ENCODE assay signal across 8 mouse cellular contexts in the genomic region with DNA sequence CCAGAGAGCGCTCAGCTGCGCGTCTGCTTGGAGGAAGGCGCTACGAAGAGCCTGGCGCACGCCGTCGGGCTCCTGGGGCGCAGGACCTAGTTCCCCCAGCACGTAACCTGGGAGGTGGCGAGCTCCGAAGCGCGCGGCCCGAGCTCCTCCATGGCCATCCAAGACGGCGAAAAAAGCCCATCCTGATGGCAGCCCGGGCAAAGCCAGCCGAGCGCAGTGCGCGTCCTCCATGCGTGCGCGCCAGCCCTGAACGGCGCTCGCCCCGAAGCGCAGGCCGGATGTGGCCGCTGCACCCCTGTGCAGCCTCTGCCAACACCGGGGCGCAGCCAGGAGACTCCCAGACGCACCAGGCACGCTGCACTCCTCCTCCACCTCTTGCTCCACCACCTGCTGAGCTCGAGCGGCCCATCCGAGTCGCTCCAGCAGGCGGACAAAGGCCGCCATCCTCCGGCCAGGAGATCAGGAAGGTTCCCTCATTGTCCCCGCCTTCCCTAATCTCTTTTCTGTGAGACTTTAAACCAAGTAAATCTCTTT. TPM values are rescaled to one million over a fixed set of nuclear protein-coding genes. Genes with fewer than 3 reads are reported as not detected.
DNase-seq lines count a peak whose midpoint lies in the region; ATAC-seq lines count a peak whose summit lies in the region.

Gene Ppm1n, minus strand, starts transcription at position 484 of the 534 bp plus-strand sequence.

- under 1% methylated on average over 46 of the region's 46 CpGs for WGBS in heart, embryonic 15.5 days
- WGBS in intestine, embryonic 15.5 days: under 1% methylated on average over 46 of the region's 46 CpGs
- under 1% methylated on average over 44 of the region's 46 CpGs for WGBS in neural tube, embryonic 11.5 days

- H3K4me3 ChIP-seq in heart, embryonic 15.5 days: peak within 1 kb of the TSS; percentile 34
- H3K4me3 ChIP-seq in intestine, embryonic 15.5 days (replicated peaks): peak within 1 kb of the TSS; percentile 28
- H3K4me3 ChIP-seq in neural tube, embryonic 11.5 days (ENCODE audit: low read depth, low read length): peak within 1 kb of the TSS; percentile 29

- peaks cover 20% of the 10 kb centered on the region for H3K4me1 ChIP-seq in heart, embryonic 15.5 days (replicated peaks)
- H3K4me1 ChIP-seq in intestine, embryonic 15.5 days (replicated peaks): peaks cover 12% of the 10 kb centered on the region
- H3K4me1 ChIP-seq in neural tube, embryonic 11.5 days (ENCODE audit: control insufficient read depth, insufficient read depth, low read length): 0 out of 2 replicates have a peak, but pooled peaks cover 2% of the 10 kb centered on the region

- no peaks in the 10 kb centered on the region for H3K9me3 ChIP-seq in heart, embryonic 15.5 days (replicated peaks)
- no peaks in the 10 kb centered on the region for H3K9me3 ChIP-seq in intestine, embryonic 15.5 days
- no peaks in the 10 kb centered on the region for H3K9me3 ChIP-seq in neural tube, embryonic 11.5 days (ENCODE audit: control insufficient read depth, low read length)

- intact Hi-C loops in left cerebral cortex, postnatal 14 days (cut with DNase I): loop anchor here (2.0 kb wide), 1 partner anchor 41 kb away; no protein-coding TSS in a partner anchor

- H3K36me3 ChIP-seq in heart, embryonic 15.5 days: no peaks in the 10 kb centered on the region
- H3K36me3 ChIP-seq in intestine, embryonic 15.5 days: no peaks in the 10 kb centered on the region
- H3K36me3 ChIP-seq in neural tube, embryonic 11.5 days (ENCODE audit: control insufficient read depth, insufficient read depth, low read length): no peaks in the 10 kb centered on the region

- peak within 1 kb of the TSS; percentile 60 for H3K4me2 ChIP-seq in heart, embryonic 15.5 days
- peak within 1 kb of the TSS; percentile 61 for H3K4me2 ChIP-seq in intestine, embryonic 15.5 days (replicated peaks)
- H3K4me2 ChIP-seq in neural tube, embryonic 11.5 days (ENCODE audit: low read depth): peak within 1 kb of the TSS; percentile 40

- no peak for DNase-seq in heart, adult 11 months
- DNase-seq in embryo, embryonic 11 days: peak; percentile 34
- DNase-seq in neural tube, embryonic 11.5 days (ENCODE audit: low spot score): no peak
- no peak for DNase-seq in ovary, adult 18-20 months (ENCODE audit: low spot score)
- DNase-seq in yolk sac, embryonic 10.5 days (ENCODE audit: low spot score): no peak
- no peak for DNase-seq in left cerebral cortex, postnatal 14 days (ENCODE audit: low spot score in 2 of 2)

- no peak within 1 kb of the TSS for H3K9ac ChIP-seq in heart, embryonic 15.5 days
- no peak within 1 kb of the TSS for H3K9ac ChIP-seq in intestine, embryonic 15.5 days
- no peak within 1 kb of the TSS; the same call in 1 of the 2 replicates for H3K9ac ChIP-seq in neural tube, embryonic 11.5 days (ENCODE audit: low read length)

- H3K27me3 ChIP-seq in heart, embryonic 15.5 days: peaks cover 64% of the 10 kb centered on the region
- peaks cover 46% of the 10 kb centered on the region for H3K27me3 ChIP-seq in intestine, embryonic 15.5 days (replicated peaks)
- peaks cover 37% of the 10 kb centered on the region for H3K27me3 ChIP-seq in neural tube, embryonic 11.5 days (ENCODE audit: control insufficient read depth, insufficient read depth, low read length)

- H3K27ac ChIP-seq in heart, embryonic 15.5 days: no peak within 1 kb of the TSS
- no peak within 1 kb of the TSS for H3K27ac ChIP-seq in intestine, embryonic 15.5 days
- no peak within 1 kb of the TSS for H3K27ac ChIP-seq in neural tube, embryonic 11.5 days (ENCODE audit: low read depth, low read length)

- no peak for ATAC-seq in heart, embryonic 15.5 days (replicated peaks; ENCODE audit: insufficient number of reproducible peaks, insufficient read depth, low FRiP score, low read depth)
- ATAC-seq in intestine, embryonic 15.5 days: no peak
- ATAC-seq in neural tube, embryonic 11.5 days (ENCODE audit: insufficient read depth, low FRiP score, low TSS enrichment): no peak

RNA-seq across cellular contexts. Expression of gene Ppm1n, which starts in this region (rescaled TPM):
- polyA plus RNA-seq in heart, embryonic 15.5 days (2015; fragmentation: Nextera tagmentation; extraction: Ambion mirVana): 0.11 and 0.16 TPM in 2 replicates
- polyA plus RNA-seq in intestine, embryonic 15.5 days (2015; fragmentation: Nextera tagmentation; extraction: Ambion mirVana): 0.14 and 0.34 TPM in 2 replicates
- polyA plus RNA-seq in neural tube, embryonic 11.5 days (2014; fragmentation: Nextera tagmentation; extraction: Ambion mirVana): not detected in 2 replicates
- under 1 TPM in 1 of 2 experiments, not detected in 1; 0.40 TPM for total RNA-seq in left cerebral cortex, postnatal 14 days (2021)
